ENCODE assay signal across 12 mouse cellular contexts in the genomic region with DNA sequence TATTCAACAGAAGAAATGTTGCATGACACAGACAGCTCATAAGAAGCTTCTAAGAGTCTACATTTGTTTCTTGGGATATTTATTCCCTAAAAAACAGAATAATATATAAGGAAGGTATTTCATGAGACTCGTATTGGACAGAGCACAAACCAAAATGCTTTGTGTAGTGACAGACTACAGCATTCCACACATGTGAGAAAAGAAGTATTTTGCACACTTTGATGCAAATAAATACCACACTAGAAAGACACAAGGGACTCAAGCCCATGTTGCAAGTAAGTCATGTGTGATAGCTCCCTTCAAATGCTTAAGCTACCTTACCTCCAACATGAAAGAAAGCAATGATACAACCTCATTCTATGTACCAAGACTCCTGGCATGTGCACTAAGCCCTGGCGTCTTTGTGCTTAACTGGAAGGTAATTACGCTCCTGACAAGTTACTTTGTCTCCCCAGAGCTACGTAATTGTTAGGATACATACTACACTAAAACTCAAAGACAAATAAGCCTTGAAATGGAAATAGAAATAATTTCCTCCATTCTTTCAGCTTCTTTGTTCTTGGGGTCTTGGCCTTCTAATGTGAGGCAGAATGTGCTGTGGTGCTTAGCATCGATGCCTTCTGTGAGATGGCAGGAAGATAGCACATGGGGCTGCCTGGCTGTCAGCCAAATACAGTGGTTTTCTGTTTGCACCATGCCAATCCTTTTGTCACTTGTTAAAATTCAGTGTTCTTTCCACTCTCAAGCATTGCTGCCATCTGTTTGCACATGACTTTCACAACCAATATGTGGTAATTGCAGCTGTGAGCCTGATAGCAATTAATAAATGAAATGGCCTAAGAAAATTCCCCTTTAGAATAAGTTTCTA.
DNase-seq lines count a peak whose midpoint lies in the region; ATAC-seq and TF ChIP-seq lines count a peak whose summit lies in the region.
"Had no signal": no experiment of that assay in that cellular context is flagged by ENCODE, and none has a peak within 500 bp of the region (broad histone marks: within the 10 kb centered on the region; RNA-seq: fewer than 3 reads in every experiment).

No protein-coding gene starts in this region.

- ATAC-seq in hindbrain, embryonic 16.5 days = peak; percentile 90
- ATAC-seq in midbrain, embryonic 16.5 days = peak; percentile 75

- no peak for TF ChIP-seq CTCF in thymus, adult 2 months (IDR thresholded peaks at IDR 0.05; ENCODE audit: borderline replicate concordance, control insufficient read depth, extremely low read depth, insufficient read depth, low read length, poor library complexity)

- no peaks in the 10 kb centered on the region for H3K4me1 ChIP-seq in hindbrain, embryonic 16.5 days (ENCODE audit: control insufficient read depth, insufficient read depth, low read depth, low read length)
- H3K4me1 ChIP-seq in midbrain, embryonic 16.5 days (ENCODE audit: control insufficient read depth, insufficient read depth, low read length) = no peaks in the 10 kb centered on the region
- no peaks in the 10 kb centered on the region for H3K4me1 ChIP-seq in thymus, adult 2 months (replicated peaks; ENCODE audit: control insufficient read depth, insufficient read depth, low read length)
- H3K4me1 ChIP-seq: kidney, embryonic 15.5 days had no signal

- no peaks in the 10 kb centered on the region for H3K36me3 ChIP-seq in hindbrain, embryonic 16.5 days (ENCODE audit: control insufficient read depth, insufficient read depth, low read length)
- no peaks in the 10 kb centered on the region for H3K36me3 ChIP-seq in midbrain, embryonic 16.5 days (ENCODE audit: control insufficient read depth, insufficient read depth, low read length)
- no peaks in the 10 kb centered on the region for H3K36me3 ChIP-seq in thymus, adult 2 months (ENCODE audit: control insufficient read depth, insufficient read depth, low read length)
- H3K36me3 ChIP-seq: kidney, embryonic 15.5 days had no signal

- H3K4me3 ChIP-seq in hindbrain, embryonic 16.5 days (ENCODE audit: low read length) = no peak overlapping the region
- no peak overlapping the region for H3K4me3 ChIP-seq in midbrain, embryonic 16.5 days (ENCODE audit: low read depth, low read length)
- H3K4me3 ChIP-seq in thymus, adult 2 months (ENCODE audit: control insufficient read depth, insufficient read depth, low read length) = no peak overlapping the region
- H3K4me3 ChIP-seq: kidney, embryonic 15.5 days had no signal

- TF ChIP-seq POLR2A in thymus, adult 2 months (IDR thresholded peaks at IDR 0.05; ENCODE audit: control insufficient read depth, extremely low read depth, insufficient read depth, low read length, poor library complexity) = no peak

- no peak overlapping the region for H3K27ac ChIP-seq in hindbrain, embryonic 16.5 days (ENCODE audit: low read depth, low read length)
- no peak overlapping the region for H3K27ac ChIP-seq in midbrain, embryonic 16.5 days (ENCODE audit: low read length)
- H3K27ac ChIP-seq in thymus, adult 2 months (ENCODE audit: control insufficient read depth, insufficient read depth, low read length) = no peak overlapping the region
- H3K27ac ChIP-seq: kidney, embryonic 15.5 days; liver, embryonic 14.5 days had no signal

- no peak overlapping the region for H3K4me2 ChIP-seq in hindbrain, embryonic 16.5 days (ENCODE audit: low read length)
- H3K4me2 ChIP-seq in midbrain, embryonic 16.5 days (ENCODE audit: low read length) = no peak overlapping the region
- H3K4me2 ChIP-seq: kidney, embryonic 15.5 days had no signal

- peak; percentile 11 to 36 for DNase-seq in cerebellum, postnatal 25 days
- no peak for DNase-seq in cerebellum, adult 8-10 months
- DNase-seq in Muller cell, postnatal 12 days (ENCODE audit: inconsistent ontology term) = peak; percentile 55
- DNase-seq in spleen, postnatal 36 days (ENCODE audit: low spot score in 2 of 2) = no peak
- no peak for DNase-seq in urinary bladder, postnatal 25 days (ENCODE audit: low spot score)
- DNase-seq in thymus, adult 2 months = no peak
- DNase-seq: B cell, adult 2 months; cerebellum, adult 11 months had no signal

- 41% methylated on average over 5 of the region's 5 CpGs for WGBS in hindbrain, embryonic 16.5 days
- 38% methylated on average over 5 of the region's 5 CpGs for WGBS in midbrain, embryonic 16.5 days
- WGBS in thymus, adult 2 months = 77% methylated on average over 5 of the region's 5 CpGs

- H3K27me3 ChIP-seq in hindbrain, embryonic 16.5 days (replicated peaks; ENCODE audit: control insufficient read depth, insufficient read depth, low read length) = no peaks in the 10 kb centered on the region
- H3K27me3 ChIP-seq in midbrain, embryonic 16.5 days (ENCODE audit: control insufficient read depth, insufficient read depth, low read depth, low read length) = no peaks in the 10 kb centered on the region
- H3K27me3 ChIP-seq in thymus, adult 2 months (ENCODE audit: control insufficient read depth, insufficient read depth, low read length) = no peaks in the 10 kb centered on the region
- H3K27me3 ChIP-seq: kidney, embryonic 15.5 days had no signal

- H3K9me3 ChIP-seq in hindbrain, embryonic 16.5 days (ENCODE audit: control insufficient read depth, low read length) = no peaks in the 10 kb centered on the region
- no peaks in the 10 kb centered on the region for H3K9me3 ChIP-seq in midbrain, embryonic 16.5 days (replicated peaks; ENCODE audit: control insufficient read depth, low read length, poor library complexity, severe bottlenecking)
- H3K9me3 ChIP-seq: kidney, embryonic 15.5 days had no signal

- no peak overlapping the region for H3K9ac ChIP-seq in hindbrain, embryonic 16.5 days (ENCODE audit: low read depth, low read length)
- no peak overlapping the region for H3K9ac ChIP-seq in midbrain, embryonic 16.5 days (ENCODE audit: low read depth, low read length)
- H3K9ac ChIP-seq: kidney, embryonic 15.5 days; liver, embryonic 14.5 days had no signal

Comparison
In these comparisons a context has a peak if more than half of its experiments do, and no peak if none do; other contexts are left out.
1. DNase-seq: peak in cerebellum, postnatal 25 days (2 of 2) and Muller cell, postnatal 12 days (single experiment); none in cerebellum, adult 8-10 months (single experiment), spleen, postnatal 36 days (0 of 2), urinary bladder, postnatal 25 days (single experiment) and thymus, adult 2 months (single experiment).